Mouse (Mus musculus) liver, embryonic 14 days (tissue): Measurements from ENCODE around the gene Gm13304. TPM values are rescaled to one million over a fixed set of nuclear protein-coding genes. Genes with fewer than 3 reads are reported as not detected.

Source experiments
- polyA plus RNA-seq: library from polyadenylated mRNA; depleted of rRNA; stranded (reverse); fragments of >200 nt; gene quantifications from 2 replicates; pipeline ENCODE4 v1.2.3, GENCODE M21; 2012; rRNA removed

The Gm13304 gene
- not detected in 2 replicates for polyA plus RNA-seq

DNA sequence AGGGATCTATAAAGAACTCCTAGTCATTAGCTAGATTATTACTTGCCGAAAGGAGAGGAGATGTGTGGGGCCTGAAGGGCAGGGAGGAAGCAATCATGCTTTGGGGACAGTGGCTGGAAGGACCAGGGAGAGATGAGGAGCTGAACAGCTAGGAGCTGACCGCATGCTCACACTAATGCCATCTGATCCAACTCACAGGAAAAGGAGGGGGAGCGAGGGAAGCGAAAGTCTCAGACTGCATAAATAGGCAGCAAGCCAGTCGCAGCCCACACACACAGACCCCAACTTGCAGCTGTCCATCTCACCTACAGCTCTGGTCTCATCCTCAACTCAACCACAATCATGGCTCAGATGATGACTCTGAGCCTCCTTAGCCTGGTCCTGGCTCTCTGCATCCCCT, at the start of gene Gm13304:
Gene Gm13304 (plus strand): TSS at position 301 of the 400 bp plus-strand sequence.

DNA sequence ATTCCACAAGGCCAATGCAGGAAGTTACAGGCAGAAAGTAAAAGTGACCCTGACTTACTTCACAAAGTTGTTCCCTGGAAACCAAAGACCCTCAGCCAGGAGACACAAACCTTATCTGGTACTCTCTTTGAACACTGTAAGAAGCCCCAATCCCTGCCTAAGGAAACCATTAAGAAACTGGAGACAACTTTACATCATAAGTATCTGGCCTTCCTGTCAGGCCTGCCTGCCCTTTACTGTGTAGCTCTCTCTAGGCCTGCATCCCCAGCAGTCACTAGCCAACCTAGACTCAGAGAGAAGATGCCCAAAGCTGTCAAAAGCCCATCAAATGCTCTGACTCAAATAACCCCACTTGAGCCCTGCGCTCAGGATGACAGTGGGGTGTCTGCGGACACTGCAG, 23.7 kb upstream of the Gm13304 start, which contains the start of gene Gm3893:
Gene Gm3893 (plus strand): TSS at position 301 of the 400 bp plus-strand sequence.

DNA sequence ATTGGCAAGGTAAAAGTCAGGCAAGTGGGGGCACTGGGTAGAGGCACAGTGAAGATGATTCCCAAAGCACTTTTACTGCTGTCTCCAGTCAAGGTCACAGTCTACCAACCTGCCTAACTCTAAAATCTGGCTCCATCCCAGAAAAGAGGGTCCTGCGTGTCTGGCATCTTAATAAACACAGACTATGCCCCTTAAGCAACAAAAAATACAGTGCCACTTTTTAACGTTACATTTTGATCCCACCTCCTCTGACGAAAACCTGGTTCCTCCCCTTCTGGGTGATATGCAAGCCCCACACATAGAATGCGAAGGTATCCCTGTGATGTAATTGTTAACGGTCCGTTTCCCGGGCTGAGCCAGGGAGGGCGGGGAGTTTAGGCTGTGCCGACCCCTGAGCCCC, 38.5 kb downstream of the Gm13304 start, which contains the start of gene Gm13306:
Gene Gm13306 (plus strand): TSS at position 301 of the 400 bp plus-strand sequence.

Other genes starting within 250 kb of the Gm13304 start
- not detected in 2 replicates for gene Gm21541, start 211.2 kb upstream of the Gm13304 start, polyA plus RNA-seq
- 0.15 and 0.16 TPM in 2 replicates for gene Gm20878, start 173.2 kb upstream of the Gm13304 start, polyA plus RNA-seq
- 0.02 TPM in 2 replicates for gene Fam205a4, start 148.8 kb upstream of the Gm13304 start, polyA plus RNA-seq
- not detected in 2 replicates for gene Gm21093, start 80.1 kb upstream of the Gm13304 start, polyA plus RNA-seq
- gene Gm3893, start 23.6 kb upstream of the Gm13304 start, polyA plus RNA-seq: not detected in 2 replicates
- not detected in 2 replicates for gene Gm13306, start 38.6 kb downstream of the Gm13304 start, polyA plus RNA-seq
- gene Gm13305, start 53.8 kb downstream of the Gm13304 start, polyA plus RNA-seq: 0.14 TPM in 2 replicates
- gene Gm10600, start 125.8 kb downstream of the Gm13304 start, polyA plus RNA-seq: not detected in 2 replicates
- gene Ccl21b, start 140.9 kb downstream of the Gm13304 start, polyA plus RNA-seq: not detected in 2 replicates
- gene Gm21953, start 179.4 kb downstream of the Gm13304 start, polyA plus RNA-seq: not detected in 2 replicates
- gene Fam205a3, start 203.5 kb downstream of the Gm13304 start, polyA plus RNA-seq: not detected in 2 replicates